ENCODE assay signal across 7 mouse cellular contexts in genomic region chr7:99590064-99590463, GRCm38 (mm10). TPM values are rescaled to one million over a fixed set of nuclear protein-coding genes. Genes with fewer than 3 reads are reported as not detected.
A peak's percentile ranks its signal among the peaks of the same experiment; 100 is the strongest.
DNase-seq lines count a peak whose midpoint lies in the region; ATAC-seq and TF ChIP-seq lines count a peak whose summit lies in the region.

No protein-coding gene starts in this region.

- TF ChIP-seq CTCF in G1E (IDR thresholded peaks at IDR 0.05; ENCODE audit: low read depth, low read length): peak; percentile 58; the same call in 1 of the 2 replicates
- peak; percentile 79; the same call in 1 of the 2 replicates for TF ChIP-seq CTCF in small intestine, adult 2 months (IDR thresholded peaks at IDR 0.05; ENCODE audit: extremely low read depth, insufficient read length, insufficient replicate concordance, low read depth, low read length)

- no peaks in the 10 kb centered on the region for H3K27me3 ChIP-seq in G1E (ENCODE audit: insufficient read depth, low read length)
- no peaks in the 10 kb centered on the region for H3K27me3 ChIP-seq in hindbrain, embryonic 14.5 days (ENCODE audit: control insufficient read depth, insufficient read depth, low read length)
- H3K27me3 ChIP-seq in midbrain, embryonic 13.5 days: 0 out of 2 replicates have a peak, but pooled peaks cover 11% of the 10 kb centered on the region
- H3K27me3 ChIP-seq in small intestine, adult 2 months (ENCODE audit: control insufficient read depth, insufficient read depth, low read length): no peaks in the 10 kb centered on the region

- no peak for TF ChIP-seq POLR2A in small intestine, adult 2 months (IDR thresholded peaks at IDR 0.05; ENCODE audit: low read depth, low read length)

- WGBS in hindbrain, embryonic 14.5 days: 2% methylated on average over 3 of the region's 3 CpGs
- WGBS in midbrain, embryonic 13.5 days: 7% methylated on average over 3 of the region's 3 CpGs
- 15% methylated on average over 3 of the region's 3 CpGs for WGBS in small intestine, adult 2 months

- H3K4me3 ChIP-seq in G1E (ENCODE audit: low read depth, low read length): no peak overlapping the region
- no peak overlapping the region for H3K4me3 ChIP-seq in hindbrain, embryonic 14.5 days (replicated peaks; ENCODE audit: low read length)
- no peak overlapping the region for H3K4me3 ChIP-seq in midbrain, embryonic 13.5 days (replicated peaks)
- H3K4me3 ChIP-seq in small intestine, adult 2 months (ENCODE audit: low read depth, low read length): no peak overlapping the region

- no peaks in the 10 kb centered on the region for H3K9me3 ChIP-seq in G1E (replicated peaks)
- H3K9me3 ChIP-seq in hindbrain, embryonic 14.5 days (ENCODE audit: control insufficient read depth, low read length): no peaks in the 10 kb centered on the region
- H3K9me3 ChIP-seq in midbrain, embryonic 13.5 days: no peaks in the 10 kb centered on the region

- peaks cover 89% of the 10 kb centered on the region for H3K36me3 ChIP-seq in G1E (replicated peaks)
- H3K36me3 ChIP-seq in hindbrain, embryonic 14.5 days (replicated peaks; ENCODE audit: control insufficient read depth, insufficient read depth): peaks cover 75% of the 10 kb centered on the region
- peaks cover 70% of the 10 kb centered on the region for H3K36me3 ChIP-seq in midbrain, embryonic 13.5 days
- peaks cover 71% of the 10 kb centered on the region for H3K36me3 ChIP-seq in small intestine, adult 2 months (ENCODE audit: control insufficient read depth, insufficient read depth, low read length)

- intact Hi-C loops in left cerebral cortex, postnatal 10 days (cut with DNase I): loop anchor here (1.0 kb wide), 1 partner anchor 90 kb away; no protein-coding TSS in a partner anchor

- H3K9ac ChIP-seq in hindbrain, embryonic 14.5 days: no peak overlapping the region; the same call in 1 of the 2 replicates
- no peak overlapping the region for H3K9ac ChIP-seq in midbrain, embryonic 13.5 days (replicated peaks)

- peak; percentile 42 for DNase-seq in G1E (ENCODE audit: low spot score)
- peak; percentile 34 for DNase-seq in brain, embryonic 18.5 days (ENCODE audit: low read depth, low spot score)
- DNase-seq in fibroblast of lung, adult 2 months (ENCODE audit: low read depth): peak; percentile 12
- peak; percentile 79 for DNase-seq in hindbrain, embryonic 14.5 days (ENCODE audit: low spot score)
- DNase-seq in left cerebral cortex, postnatal 10 days (ENCODE audit: extremely low spot score in 1 of 2, low spot score in 2 of 2): peak; percentile 49 to 75

- no peak overlapping the region for H3K27ac ChIP-seq in hindbrain, embryonic 14.5 days
- no peak overlapping the region for H3K27ac ChIP-seq in midbrain, embryonic 13.5 days
- no peak overlapping the region for H3K27ac ChIP-seq in small intestine, adult 2 months (ENCODE audit: insufficient read depth, low read depth, low read length)

- ATAC-seq in G1E (ENCODE audit: extremely low read depth, insufficient number of reproducible peaks, low FRiP score, poor library complexity, severe bottlenecking): no peak
- no peak for ATAC-seq in hindbrain, embryonic 14.5 days (ENCODE audit: low FRiP score)
- ATAC-seq in midbrain, embryonic 13.5 days: 0 out of 2 replicates have a peak, but pooled peaks have one; percentile 19

- H3K4me1 ChIP-seq in G1E (ENCODE audit: insufficient read depth, low read depth, low read length): peaks cover 60% of the 10 kb centered on the region
- no peaks in the 10 kb centered on the region; the same call in 1 of the 2 replicates for H3K4me1 ChIP-seq in hindbrain, embryonic 14.5 days (replicated peaks; ENCODE audit: control insufficient read depth, insufficient read depth, low read length)
- peaks cover 25% of the 10 kb centered on the region for H3K4me1 ChIP-seq in midbrain, embryonic 13.5 days (replicated peaks)
- H3K4me1 ChIP-seq in small intestine, adult 2 months (ENCODE audit: control insufficient read depth, insufficient read depth, insufficient read length, low read length): 0 out of 2 replicates have a peak, but pooled peaks cover 2% of the 10 kb centered on the region

- no peak overlapping the region for H3K4me2 ChIP-seq in hindbrain, embryonic 14.5 days (replicated peaks)
- H3K4me2 ChIP-seq in midbrain, embryonic 13.5 days (replicated peaks): no peak overlapping the region

RNA-seq across cellular contexts. Expression of gene Tpbgl, which starts 36.8 kb away (rescaled TPM):
- not detected in 2 replicates for total RNA-seq in G1E (2014; fragmentation: Nextera tagmentation)
- 0.05 and 0.17 TPM in 2 replicates for total RNA-seq in G1E (2017)
- polyA plus RNA-seq in G1E (2012): not detected in 2 replicates
- polyA plus RNA-seq in hindbrain, embryonic 14.5 days (2014; fragmentation: Nextera tagmentation; extraction: Ambion mirVana): 1.7 and 2.5 TPM in 2 replicates
- 1 to 10 TPM; 3.3 TPM for total RNA-seq in left cerebral cortex, postnatal 10 days (2021)
- polyA plus RNA-seq in midbrain, embryonic 13.5 days (2015; fragmentation: Nextera tagmentation; extraction: Ambion mirVana): 0.64 and 1.0 TPM in 2 replicates
- polyA plus RNA-seq in small intestine, adult 2 months (2012; rRNA removed): 2.7 and 2.8 TPM in 2 replicates

RNA-seq across cellular contexts. Expression of gene Arrb1, which starts 54.8 kb away (rescaled TPM):
- 73.5 and 108 TPM in 2 replicates for total RNA-seq in G1E (2014; fragmentation: Nextera tagmentation)
- total RNA-seq in G1E (2017): 73.8 and 84.8 TPM in 2 replicates
- polyA plus RNA-seq in G1E (2012): 33.4 and 60.6 TPM in 2 replicates
- 9.8 and 10.1 TPM in 2 replicates for polyA plus RNA-seq in hindbrain, embryonic 14.5 days (2014; fragmentation: Nextera tagmentation; extraction: Ambion mirVana)
- total RNA-seq in left cerebral cortex, postnatal 10 days (2021): 100 to 1,000 TPM; 167 to 196 TPM
- polyA plus RNA-seq in midbrain, embryonic 13.5 days (2015; fragmentation: Nextera tagmentation; extraction: Ambion mirVana): 14.0 and 14.8 TPM in 2 replicates
- 34.3 and 66.7 TPM in 2 replicates for polyA plus RNA-seq in small intestine, adult 2 months (2012; rRNA removed)

Comparison
In these comparisons a context has a peak if more than half of its experiments do, and no peak if none do; other contexts are left out.
1. DNase-seq: peak in every context shown above with its lines; median percentile 79 in hindbrain, embryonic 14.5 days; 62 in left cerebral cortex, postnatal 10 days; 42 in G1E; 34 in brain, embryonic 18.5 days; 12 in fibroblast of lung, adult 2 months.